Mouse (Mus musculus) CH12.LX (cell line): ENCODE measurements at regions not wholly inside any gene's neighbourhood (a gene's known extent, or its start where the extent isn't known, plus 50 kb on each side); places are given as distances from the start of the nearest gene placed in this dataset.

ENCODE experiments used
- CTCF ChIP-seq, 2 experiments: IDR thresholded peaks in 1 of 2; conservative IDR thresholded peaks in 1 of 2; 2 replicates each; pipeline ENCODE4 v1.5.1; 2011 to 2012; ENCODE audit warnings: low read depth in 2 of 2, low read length in 2 of 2, improper control_type of control experiment in 1 of 2, inconsistent platforms in 1 of 2, mild to moderate bottlenecking in 1 of 2, moderate library complexity in 1 of 2
- E2F4 ChIP-seq: IDR thresholded peaks from 2 replicates; pipeline ENCODE4 v1.6.1; 2011; ENCODE audit warnings: low read depth, low read length, improper control_type of control experiment; ENCODE audit not compliant: insufficient replicate concordance
- GABPA ChIP-seq: IDR thresholded peaks from 2 replicates; pipeline ENCODE4 v1.6.1; 2012; ENCODE audit warnings: low read depth, low read length, improper control_type of control experiment, inconsistent platforms; ENCODE audit not compliant: insufficient replicate concordance
- HCFC1 ChIP-seq: IDR thresholded peaks from 2 replicates; pipeline ENCODE4 v1.6.1; 2012; ENCODE audit warnings: low read depth, mild to moderate bottlenecking, inconsistent platforms, low read length, improper control_type of control experiment
- IRF4 ChIP-seq: IDR thresholded peaks from 2 replicates; pipeline ENCODE4 v1.6.1; 2014; ENCODE audit warnings: low read depth, mild to moderate bottlenecking, inconsistent platforms, low read length, improper control_type of control experiment
- MAFK ChIP-seq: IDR thresholded peaks from 2 replicates; pipeline ENCODE4 v1.6.1; 2011; ENCODE audit warnings: low read length, improper control_type of control experiment; ENCODE audit not compliant: insufficient replicate concordance
- NRF1 ChIP-seq: IDR thresholded peaks from 2 replicates; pipeline ENCODE4 v1.6.1; 2014; ENCODE audit warnings: low read depth, mild to moderate bottlenecking, inconsistent platforms, low read length, improper control_type of control experiment, moderate library complexity
- POLR2A ChIP-seq: IDR thresholded peaks from 2 replicates; pipeline ENCODE4 v1.6.1; 2011; ENCODE audit warnings: low read depth, mild to moderate bottlenecking, improper control_type of control experiment, low read length
- RCOR1 ChIP-seq: conservative IDR thresholded peaks from 2 replicates; pipeline ENCODE4 v1.6.1; 2012; ENCODE audit warnings: low read depth, mild to moderate bottlenecking, inconsistent platforms, low read length, improper control_type of control experiment
- UBTF ChIP-seq: IDR thresholded peaks from 2 replicates; pipeline ENCODE4 v1.6.1; 2012; ENCODE audit warnings: low read depth, mild to moderate bottlenecking, inconsistent platforms, low read length, improper control_type of control experiment, moderate library complexity
- ZC3H11A ChIP-seq: IDR thresholded peaks from 2 replicates; pipeline ENCODE4 v1.6.1; 2012; ENCODE audit warnings: low read depth, mild to moderate bottlenecking, inconsistent platforms, low read length, improper control_type of control experiment

DNA sequence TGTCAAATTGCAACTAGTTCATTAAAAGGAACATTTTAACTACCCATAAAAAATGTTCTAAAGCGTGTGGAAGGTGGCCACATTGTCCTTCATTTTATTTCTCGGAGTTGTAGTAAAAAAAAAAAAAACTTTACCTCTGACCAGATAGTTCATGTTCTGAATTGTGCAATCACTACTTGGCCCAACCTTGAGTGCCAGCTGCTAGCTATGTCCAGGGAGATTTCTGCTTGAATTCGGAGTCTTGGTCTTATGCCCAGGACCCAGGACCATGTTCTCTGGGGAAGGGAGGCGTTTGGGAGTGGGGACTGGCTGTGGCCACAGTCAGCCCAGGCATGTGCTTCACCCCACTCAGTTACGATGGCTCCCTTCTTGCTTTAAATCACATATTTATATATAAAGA, 54.9 kb upstream of the Atp1b3 start:
- TF ChIP-seq CTCF (conservative IDR thresholded peaks at IDR 0.05 in 1 of 2, IDR thresholded peaks at IDR 0.05 in 1 of 2; ENCODE audit: low read depth in 2 of 2, low read length in 2 of 2): no peak
- no peak for TF ChIP-seq IRF4
- TF ChIP-seq RCOR1: no peak
- TF ChIP-seq GABPA: no peak
- TF ChIP-seq POLR2A: no peak
- no peak for TF ChIP-seq ZC3H11A
- TF ChIP-seq UBTF: no peak
- no peak for TF ChIP-seq E2F4
- no peak for TF ChIP-seq NRF1
- TF ChIP-seq HCFC1: no peak
- TF ChIP-seq MAFK: no peak
